Mouse (Mus musculus) lung, postnatal 0 days (tissue): ENCODE data around the gene Mycbpap. TPM values are rescaled to one million over a fixed set of nuclear protein-coding genes. Genes with fewer than 3 reads are reported as not detected.

ENCODE experiments used
- ATAC-seq: fragments of 200-750 bp; cut with Nextera tagmentation; 2 replicates; pipeline ENCODE4 v1.8.0; 2017; ENCODE audit warnings: moderate library complexity
- DNase-seq: peaks from one replicate; pipeline ENCODE4 v3.0.0-alpha.2; 2016; ENCODE audit warnings: low spot score
- H3K27ac ChIP-seq: fragments of 300-500 bp; sonication (generic); 2 replicates; pipeline ENCODE4 v1.5.1; 2014; ENCODE audit warnings: antibody characterized with exemption, mild to moderate bottlenecking, low read length, mixed read lengths
- H3K27me3 ChIP-seq: fragments of 300-500 bp; sonication (generic); replicated peaks from 2 replicates; pipeline ENCODE4 v1.6.1; 2014; ENCODE audit warnings: low read length, mixed read lengths; ENCODE audit not compliant: insufficient read depth
- H3K36me3 ChIP-seq: fragments of 300-500 bp; sonication (generic); 2 replicates; pipeline ENCODE4 v1.6.1; 2014; ENCODE audit warnings: low read length, mixed read lengths; ENCODE audit not compliant: insufficient read depth
- H3K4me1 ChIP-seq: fragments of 300-500 bp; sonication (generic); 2 replicates; pipeline ENCODE4 v1.6.1; 2014; ENCODE audit warnings: antibody characterized with exemption, low read depth, low read length, mixed read lengths; ENCODE audit not compliant: insufficient read depth
- H3K4me2 ChIP-seq: fragments of 300-500 bp; sonication (generic); replicated peaks from 2 replicates; pipeline ENCODE4 v1.6.1; 2014; ENCODE audit warnings: low read depth, mild to moderate bottlenecking, low read length, moderate library complexity, mixed read lengths
- H3K4me3 ChIP-seq: fragments of 300-500 bp; sonication (generic); 2 replicates; pipeline ENCODE4 v1.5.1; 2014; ENCODE audit warnings: low read depth, low read length
- H3K9ac ChIP-seq: fragments of 300-500 bp; sonication (generic); replicated peaks from 2 replicates; pipeline ENCODE4 v1.6.1; 2014; ENCODE audit warnings: low read depth, mild to moderate bottlenecking
- H3K9me3 ChIP-seq: fragments of 300-500 bp; sonication (generic); 2 replicates; pipeline ENCODE4 v1.6.1; 2016; ENCODE audit warnings: low read length, mixed read lengths
- CTCF ChIP-seq: IDR thresholded peaks from 2 replicates; pipeline ENCODE4 v1.5.1; 2016; ENCODE audit warnings: antibody characterized with exemption, mild to moderate bottlenecking
- EP300 ChIP-seq: IDR thresholded peaks from 2 replicates; pipeline ENCODE4 v1.6.1; 2016; ENCODE audit warnings: antibody characterized with exemption, mild to moderate bottlenecking, control low read depth
- WGBS: fragments of 180-500 bp; shearing (Covaris S2); extraction: QIAGEN DNeasy Blood & Tissue Kit; methylation state at CpG from one replicate; pipeline ENCODE4 v1.1.7; 2014; 5-methylcytosine and 5-hydroxymethylcytosine counted together
- polyA plus RNA-seq: library from polyadenylated mRNA; unstranded; fragments of >200 nt; fragmentation: Nextera tagmentation; extraction: Ambion mirVana; gene quantifications from 2 replicates; pipeline ENCODE4 v1.2.1, GENCODE M21; 2015

Gene Mycbpap
- polyA plus RNA-seq, 1 experiment from 2014 or later, result 3.1 TPM

- no peak overlapping the region for H3K4me2 ChIP-seq
- DNase-seq, result no peak
These were observed 8.1 kb downstream of the Mycbpap start for GRCm38 (mm10) chr11:94513452-94513851.

GRCm38 (mm10) chr11:94508976-94509375, 12.6 kb downstream of the Mycbpap start:
- Histone ChIP-seq H3K9me3 (no peaks in the 10 kb centered on the region), H3K27me3 (no peaks in the 10 kb centered on the region), H3K36me3 (no peaks in the 10 kb centered on the region), H3K4me2 (no peak overlapping the region), H3K4me1 (no peaks in the 10 kb centered on the region), H3K9ac (no peak overlapping the region), H3K4me3 (no peak overlapping the region), H3K27ac (no peak overlapping the region)
- DNase-seq (peak; percentile 38), ATAC-seq (peak; percentile 54)
- TF ChIP-seq CTCF, result no peak
- 70% methylated on average over 10 of the region's 10 CpGs for whole genome bisulfite sequencing

More at GRCm38 (mm10) chr11:94513452-94513851, 8.1 kb downstream of the Mycbpap start:
- WGBS, result 36% methylated on average over 9 of the region's 9 CpGs
- Histone ChIP-seq H3K27ac (no peak overlapping the region), H3K9me3 (no peaks in the 10 kb centered on the region), H3K36me3 (no peaks in the 10 kb centered on the region), H3K4me3 (no peak overlapping the region), H3K9ac (no peak overlapping the region), H3K4me1 (no peaks in the 10 kb centered on the region), H3K27me3 (no peaks in the 10 kb centered on the region)
- no peak for ATAC-seq
- TF ChIP-seq EP300 (no peak), CTCF (no peak)

GRCm38 (mm10) chr11:94501482-94501881, 20.1 kb downstream of the Mycbpap start:
- WGBS, result 57% methylated on average over 8 of the region's 8 CpGs
- Histone ChIP-seq H3K9me3 (no peaks in the 10 kb centered on the region), H3K27me3 (no peaks in the 10 kb centered on the region), H3K27ac (no peak overlapping the region), H3K36me3 (no peaks in the 10 kb centered on the region), H3K4me1 (0 out of 2 replicates have a peak, but pooled peaks cover 2% of the 10 kb centered on the region), H3K4me2 (no peak overlapping the region), H3K4me3 (no peak overlapping the region), H3K9ac (no peak overlapping the region)
- DNase-seq, result no peak
- TF ChIP-seq CTCF, result no peak
- TF ChIP-seq EP300, result no peak
- no peak for ATAC-seq

- DNase-seq, result peak; percentile 52
- 18% methylated on average over 8 of the region's 8 CpGs for WGBS
- TF ChIP-seq EP300, result no peak
- no peak for TF ChIP-seq CTCF
These were observed 21.2 kb downstream of the Mycbpap start for GRCm38 (mm10) chr11:94500362-94500761.

GRCm38 (mm10) chr11:94499661-94500152, 21.8 kb downstream of the Mycbpap start, which contains the start of gene Epn3:
TSS of gene Epn3 (minus strand) at chr11:94499974.
- no peaks in the 10 kb centered on the region for H3K9me3 ChIP-seq
- peak within 1 kb of the TSS; percentile 56 for H3K9ac ChIP-seq
- DNase-seq (peak; percentile 89), ATAC-seq (peak; percentile 59)
- peak within 1 kb of the TSS; percentile 61 for H3K4me2 ChIP-seq
- TF ChIP-seq CTCF (peak; percentile 34), EP300 (no peak)
- 0% methylated on average over 23 of the region's 26 CpGs for WGBS
- H3K4me3 ChIP-seq, result peak within 1 kb of the TSS; percentile 44
- H3K36me3 ChIP-seq, result no peaks in the 10 kb centered on the region
- H3K27me3 ChIP-seq, result no peaks in the 10 kb centered on the region
- H3K27ac ChIP-seq, result peak within 1 kb of the TSS; percentile 94
- 0 out of 2 replicates have a peak, but pooled peaks cover 2% of the 10 kb centered on the region for H3K4me1 ChIP-seq

More at GRCm38 (mm10) chr11:94500362-94500761, 21.2 kb downstream of the Mycbpap start:
- Histone ChIP-seq H3K9ac (peak overlapping the region; percentile 2; the same call in 1 of the 2 replicates), H3K36me3 (no peaks in the 10 kb centered on the region), H3K4me3 (peak overlapping the region; percentile 44), H3K27ac (peak overlapping the region; percentile 94), H3K4me2 (peak overlapping the region; percentile 61), H3K27me3 (no peaks in the 10 kb centered on the region), H3K9me3 (no peaks in the 10 kb centered on the region), H3K4me1 (0 out of 2 replicates have a peak, but pooled peaks cover 2% of the 10 kb centered on the region)
- ATAC-seq, result 0 out of 2 replicates have a peak, but pooled peaks have one; percentile 2

- peak overlapping the region; percentile 56 for H3K9ac ChIP-seq
- TF ChIP-seq EP300, result no peak
- no peak for TF ChIP-seq CTCF
- no peaks in the 10 kb centered on the region for H3K27me3 ChIP-seq
- WGBS, result 0% methylated on average over 2 of the region's 2 CpGs
- no peaks in the 10 kb centered on the region for H3K36me3 ChIP-seq
- H3K9me3 ChIP-seq, result no peaks in the 10 kb centered on the region
- no peak for ATAC-seq
- H3K4me1 ChIP-seq, result 0 out of 2 replicates have a peak, but pooled peaks cover 2% of the 10 kb centered on the region
- peak overlapping the region; percentile 94 for H3K27ac ChIP-seq
- H3K4me3 ChIP-seq, result peak overlapping the region; percentile 44
- no peak for DNase-seq
- H3K4me2 ChIP-seq, result peak overlapping the region; percentile 61
These were observed 22.5 kb downstream of the Mycbpap start for GRCm38 (mm10) chr11:94499035-94499434.
